Mouse (Mus musculus) large intestine, adult 2 months (tissue): ENCODE data around the gene Endog. TPM values are rescaled to one million over a fixed set of nuclear protein-coding genes. Genes with fewer than 3 reads are reported as not detected.

ENCODE experiments used
- DNase-seq: peaks from one replicate; pipeline ENCODE4 v3.0.0-alpha.2; 2012; ENCODE audit warnings: low read depth, low spot score
- WGBS: fragments of 180-500 bp; shearing (Covaris S2); methylation state at CpG from one replicate; pipeline ENCODE4 v1.1.7; 2018; 5-methylcytosine and 5-hydroxymethylcytosine counted together
- polyA plus RNA-seq: library from polyadenylated mRNA; depleted of rRNA; stranded (reverse); fragments of >200 nt; gene quantifications from 2 replicates; pipeline ENCODE4 v1.2.3, GENCODE M21; 2012; rRNA removed

Gene Endog
- polyA plus RNA-seq, 1 experiment, result 33.5 TPM

- WGBS, result under 1% methylated on average over 13 of the region's 13 CpGs
- DNase-seq, result peak; percentile 44
Observed at GRCm38 (mm10) chr2:30205255-30205628, 33.9 kb downstream of the Endog start.

DNA sequence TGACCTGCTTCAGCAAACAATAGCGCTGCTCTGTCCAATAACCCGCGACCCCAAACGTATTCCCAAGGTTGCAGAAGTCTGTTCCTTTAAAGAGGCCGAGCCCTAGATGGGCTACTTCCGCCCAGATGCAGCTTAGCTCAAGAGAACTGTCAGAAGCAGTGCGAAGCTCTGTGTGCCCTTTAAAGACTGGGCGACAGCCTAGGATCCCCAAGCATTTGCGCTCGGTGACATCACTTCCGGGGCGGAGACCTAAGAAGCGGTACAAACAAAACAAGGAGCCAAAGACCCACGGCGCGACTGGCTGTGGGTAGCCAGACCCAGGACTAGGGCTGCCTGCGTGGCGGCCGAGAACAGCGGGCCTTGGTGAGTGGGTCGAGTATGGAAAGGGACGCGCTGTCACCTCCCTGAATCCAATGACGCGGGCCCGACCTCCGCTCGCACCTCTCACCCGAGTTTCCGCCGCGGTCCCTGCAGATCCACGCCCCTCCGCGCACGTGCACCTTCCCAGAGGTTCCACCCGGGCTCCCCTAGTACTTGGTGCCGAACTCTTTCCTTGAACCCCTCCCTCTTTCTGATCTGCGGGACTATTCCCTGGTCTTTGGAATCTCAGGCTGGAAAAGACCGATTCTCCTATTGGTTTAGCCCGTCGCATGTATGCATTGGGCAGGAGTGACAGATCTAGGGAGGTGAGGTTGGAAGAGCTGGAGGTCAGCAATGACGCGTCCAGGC is 34.5 kb downstream of the Endog start, which contains the start of gene Kyat1:
Gene Kyat1 (minus strand): TSS at position 219 of the 729 bp plus-strand sequence.
- DNase-seq, result peak; percentile 98
- WGBS, result under 1% methylated on average over 44 of the region's 44 CpGs

- no peak for DNase-seq
- WGBS, result 84% methylated on average over 4 of the region's 4 CpGs
Observed at GRCm38 (mm10) chr2:30207401-30207800, 36.1 kb downstream of the Endog start.

- no peak for DNase-seq
- 86% methylated on average over 5 of the region's 5 CpGs for WGBS
Observed at GRCm38 (mm10) chr2:30207886-30208285, 36.6 kb downstream of the Endog start.

DNA sequence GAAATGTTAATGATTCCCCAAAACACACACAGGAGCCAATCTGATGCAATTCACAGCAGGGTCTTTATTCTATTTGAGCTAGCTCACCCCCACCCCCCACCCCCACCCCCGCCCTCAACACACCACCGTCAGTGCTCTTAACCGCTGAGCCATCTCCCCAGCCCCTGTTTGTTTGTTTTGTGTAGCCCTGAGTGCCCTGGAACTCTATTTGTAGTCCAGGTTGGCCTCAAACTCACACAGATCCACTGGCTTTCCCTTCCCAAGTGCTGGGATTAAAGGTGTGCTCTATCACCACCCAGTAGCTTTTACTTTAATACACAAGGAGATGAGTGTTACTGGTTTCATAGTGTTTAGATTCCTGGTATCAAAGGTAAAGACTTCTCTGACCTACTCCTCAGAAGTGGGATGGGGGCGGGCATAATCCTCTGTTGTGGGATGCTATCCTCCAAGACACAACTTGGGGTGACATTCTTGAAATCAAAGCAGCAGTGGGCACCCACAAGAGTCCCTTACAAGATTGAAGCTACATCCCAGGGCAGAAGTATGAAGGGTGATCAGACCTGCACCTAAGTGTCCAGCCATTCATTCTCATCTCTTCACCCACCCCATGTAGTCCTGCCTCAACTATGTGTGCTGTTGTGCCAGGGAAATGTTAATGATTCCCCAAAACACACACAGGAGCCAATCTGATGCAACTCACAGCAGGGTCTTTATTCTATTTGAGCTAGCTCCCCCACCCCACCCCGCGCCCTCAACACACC is 40.3 kb downstream of the Endog start:
- no peak for DNase-seq
- 77% methylated on average over 6 of the region's 6 CpGs for WGBS

DNA sequence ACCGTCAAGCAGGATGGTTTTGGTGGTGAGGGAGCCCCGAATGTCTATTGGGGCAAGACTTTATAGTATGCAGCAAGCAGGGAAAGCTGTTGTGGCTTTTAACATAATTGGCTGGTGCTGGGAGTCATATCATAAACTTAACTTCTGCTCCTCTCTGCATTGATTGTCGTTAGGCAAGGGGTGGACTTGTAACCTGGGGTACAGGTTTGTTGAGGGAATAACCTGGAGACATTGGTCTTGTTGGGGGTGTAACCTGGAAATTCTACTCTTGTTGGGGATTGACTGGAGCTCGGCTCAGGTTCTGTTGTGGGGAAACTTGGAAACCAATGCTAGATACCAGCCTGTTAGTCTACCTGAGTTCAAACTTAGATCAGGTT is 40.9 kb downstream of the Endog start:
- no peak for DNase-seq
- 55% methylated on average over 4 of the region's 4 CpGs for WGBS

GRCm38 (mm10) chr2:30212951-30213350 is 41.7 kb downstream of the Endog start:
- WGBS, result 56% methylated on average over 1 of the region's 1 CpGs
- DNase-seq, result no peak

- WGBS, result 79% methylated on average over 3 of the region's 3 CpGs
- DNase-seq, result no peak
Observed at GRCm38 (mm10) chr2:30214745-30215144, 43.5 kb downstream of the Endog start.

DNA sequence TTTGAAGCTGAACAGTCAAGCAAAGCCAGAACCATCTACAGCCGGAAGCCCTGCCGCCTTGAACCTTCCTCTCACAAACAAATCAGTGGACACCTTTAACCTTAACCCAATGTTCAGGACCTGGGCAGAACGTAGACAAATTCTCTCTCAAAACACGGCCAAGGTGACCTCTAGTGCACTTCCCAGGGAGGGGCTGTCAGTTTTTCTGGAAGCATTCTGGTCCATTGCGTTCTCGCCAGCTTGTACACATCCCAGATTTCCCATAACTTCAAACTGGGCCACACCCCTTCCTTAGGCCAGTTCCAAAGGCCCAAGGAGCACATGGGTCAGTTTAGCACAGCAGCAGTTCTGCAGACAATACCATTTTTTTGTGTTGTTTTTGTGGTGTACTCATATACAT is 44.2 kb downstream of the Endog start:
- WGBS, result 67% methylated on average over 6 of the region's 6 CpGs
- DNase-seq, result no peak

GRCm38 (mm10) chr2:30216293-30216692 is 45.0 kb downstream of the Endog start:
- DNase-seq, result no peak
- WGBS, result 95% methylated on average over 5 of the region's 5 CpGs

Other genes starting within 250 kb of the Endog start
- gene Gle1, start 236.1 kb upstream of the Endog start, polyA plus RNA-seq, result 13.2 and 16.9 TPM in 2 replicates
- 155 and 204 TPM in 2 replicates for gene Sptan1, start 205.9 kb upstream of the Endog start, polyA plus RNA-seq
- gene Wdr34, start 122.6 kb upstream of the Endog start, polyA plus RNA-seq, result 10.9 and 11.2 TPM in 2 replicates
- 39.5 and 42.1 TPM in 2 replicates for gene Set, start 114.1 kb upstream of the Endog start, polyA plus RNA-seq
- gene Pkn3, start 93.8 kb upstream of the Endog start, polyA plus RNA-seq, result 9.2 and 13.2 TPM in 2 replicates
- gene Zdhhc12, start 77.8 kb upstream of the Endog start, polyA plus RNA-seq, result 93.5 and 106 TPM in 2 replicates
- 22.8 and 34.4 TPM in 2 replicates for gene Zer1, start 46.9 kb upstream of the Endog start, polyA plus RNA-seq
- gene Tbc1d13, start 37.7 kb upstream of the Endog start, polyA plus RNA-seq, result 69.9 and 88.8 TPM in 2 replicates
- gene Spout1, start 7.0 kb downstream of the Endog start, polyA plus RNA-seq, result 25.4 and 26.4 TPM in 2 replicates
- 19.6 and 53.2 TPM in 2 replicates for gene Kyat1, start 34.4 kb downstream of the Endog start, polyA plus RNA-seq
- gene Lrrc8a, start 66.2 kb downstream of the Endog start, polyA plus RNA-seq, result 19.3 and 25.5 TPM in 2 replicates
- gene Gm28035, start 69.1 kb downstream of the Endog start, polyA plus RNA-seq, result 0.17 and 3.9 TPM in 2 replicates
- 8.0 and 9.5 TPM in 2 replicates for gene Phyhd1, start 94.7 kb downstream of the Endog start, polyA plus RNA-seq
- gene Gm28038, start 109.5 kb downstream of the Endog start, polyA plus RNA-seq, result not detected in 2 replicates
- gene Dolk, start 114.8 kb downstream of the Endog start, polyA plus RNA-seq, result 16.9 and 21.0 TPM in 2 replicates
- gene Nup188, start 114.9 kb downstream of the Endog start, polyA plus RNA-seq, result 21.9 and 25.8 TPM in 2 replicates
- 108 and 138 TPM in 2 replicates for gene Sh3glb2, start 187.8 kb downstream of the Endog start, polyA plus RNA-seq
- 27.7 and 46.6 TPM in 2 replicates for gene Miga2, start 192.7 kb downstream of the Endog start, polyA plus RNA-seq
- 129 and 145 TPM in 2 replicates for gene Dolpp1, start 220.8 kb downstream of the Endog start, polyA plus RNA-seq
- gene Crat, start 244.3 kb downstream of the Endog start, polyA plus RNA-seq, result 45.4 and 98.7 TPM in 2 replicates
- 113 and 116 TPM in 2 replicates for gene Ptpa, start 244.5 kb downstream of the Endog start, polyA plus RNA-seq